In the genomic region with DNA sequence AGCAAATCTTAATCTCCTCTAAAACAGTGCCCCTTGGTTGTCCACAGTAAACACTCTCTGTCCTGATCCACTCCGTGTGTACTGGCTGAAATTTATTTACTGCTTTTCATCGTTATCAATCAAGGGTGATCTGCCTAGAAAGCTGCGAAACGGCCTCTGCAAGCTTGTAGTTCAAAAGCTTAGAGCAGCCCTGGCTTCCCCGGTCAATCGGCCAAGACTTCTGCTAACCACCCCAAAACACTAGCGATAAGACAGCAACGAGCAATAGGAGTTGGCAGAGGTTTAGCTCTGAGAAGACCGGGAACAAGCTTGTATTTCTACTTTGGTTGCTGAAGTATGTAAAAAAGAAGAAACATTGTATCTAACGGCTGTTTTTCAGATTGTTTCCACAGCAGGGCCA, we compare ENCODE assay signal across 20 mouse cellular contexts.
A peak's percentile ranks its signal among the peaks of the same experiment; 100 is the strongest.
DNase-seq lines count a peak whose midpoint lies in the region.
"Had no signal": no experiment of that assay in that cellular context is flagged by ENCODE, and none has a peak within 500 bp of the region (broad histone marks: within the 10 kb centered on the region; RNA-seq: fewer than 3 reads in every experiment).

No protein-coding gene starts in this region.

- intact Hi-C loops in heart, postnatal 36 days (cut with DNase I), result no loop called here

- H3K4me1 ChIP-seq in heart, embryonic 10.5 days, result peaks cover 6% of the 10 kb centered on the region; the same call in 1 of the 2 replicates
- H3K4me1 ChIP-seq: embryonic facial prominence, embryonic 12.5 days; forebrain, embryonic 12.5 days; intestine, embryonic 15.5 days had no signal

- no peak overlapping the region for H3K27ac ChIP-seq in heart, embryonic 10.5 days
- H3K27ac ChIP-seq: embryonic facial prominence, embryonic 12.5 days; forebrain, embryonic 12.5 days; heart, adult 2 months; heart, embryonic 15.5 days; hindbrain, embryonic 10.5 days; hindbrain, embryonic 14.5 days; intestine, embryonic 15.5 days had no signal

- no peaks in the 10 kb centered on the region for H3K36me3 ChIP-seq in heart, embryonic 10.5 days
- H3K36me3 ChIP-seq: embryonic facial prominence, embryonic 12.5 days; forebrain, embryonic 12.5 days; heart, embryonic 15.5 days; hindbrain, embryonic 10.5 days; intestine, embryonic 15.5 days had no signal

- H3K27me3 ChIP-seq in heart, embryonic 10.5 days (ENCODE audit: insufficient read depth, poor library complexity, severe bottlenecking), result no peaks in the 10 kb centered on the region
- H3K27me3 ChIP-seq: CH12.LX; embryonic facial prominence, embryonic 12.5 days; forebrain, embryonic 12.5 days; heart, embryonic 15.5 days; intestine, embryonic 15.5 days; Patski had no signal

- H3K4me3 ChIP-seq in heart, embryonic 10.5 days, result no peak overlapping the region
- H3K4me3 ChIP-seq: embryonic facial prominence, embryonic 12.5 days; forebrain, embryonic 12.5 days; heart, adult 2 months; heart, embryonic 15.5 days; hindbrain, embryonic 10.5 days; intestine, embryonic 15.5 days had no signal

- WGBS in heart, embryonic 10.5 days, result 87% methylated on average over 10 of the region's 10 CpGs

- DNase-seq in heart, adult 11 months, result peak; percentile 88
- DNase-seq in heart, embryonic 10.5 days (ENCODE audit: low spot score), result no peak
- DNase-seq in heart, postnatal 4 days, result peak; percentile 17
- no peak for DNase-seq in heart, postnatal 36 days
- DNase-seq in ovary, adult 18-20 months (ENCODE audit: low spot score), result peak; percentile 49
- no peak for DNase-seq in ovary, postnatal 10 days (ENCODE audit: low spot score)
- DNase-seq in testis, postnatal 14 days (ENCODE audit: low spot score), result peak; percentile 46
- DNase-seq: cerebellum, adult 11-12 months; cerebellum, adult 9-10 months; cerebellum, postnatal 25 days; gastrocnemius, postnatal 10 days had no signal

- H3K9me3 ChIP-seq in heart, embryonic 10.5 days, result no peaks in the 10 kb centered on the region
- H3K9me3 ChIP-seq: embryonic facial prominence, embryonic 12.5 days; forebrain, embryonic 12.5 days; heart, embryonic 15.5 days; hindbrain, embryonic 10.5 days; intestine, embryonic 15.5 days had no signal

Comparison
In these comparisons a context has a peak if more than half of its experiments do, and no peak if none do; other contexts are left out.
1. DNase-seq: peak in heart, adult 11 months (single experiment), heart, postnatal 4 days (single experiment), ovary, adult 18-20 months (single experiment) and testis, postnatal 14 days (single experiment); none in heart, embryonic 10.5 days (single experiment), heart, postnatal 36 days (0 of 2) and ovary, postnatal 10 days (single experiment).